Mouse (Mus musculus): ENCODE measurements around the gene Prmt7. TPM values are rescaled to one million over a fixed set of nuclear protein-coding genes. Genes with fewer than 3 reads are reported as not detected.
A peak's percentile ranks its signal among the peaks of the same experiment; 100 is the strongest.

The Prmt7 gene
- total RNA-seq, 2 experiments from 2014 or later, result 25.4 to 25.5 TPM

- intact Hi-C loops (cut with DNase I), result no loop called here
- no peak for DNase-seq
Measured at GRCm38 (mm10) chr8:106280154-106280553, 69.4 kb downstream of the Prmt7 start.

- intact Hi-C loops (cut with DNase I), result no loop called here
Measured at GRCm38 (mm10) chr8:106280844-106281243, 70.1 kb downstream of the Prmt7 start.

GRCm38 (mm10) chr8:106287445-106287844 lies 76.7 kb downstream of the Prmt7 start:
- intact Hi-C loops (cut with DNase I), result no loop called here

More at GRCm38 (mm10) chr8:106280844-106281243, 70.1 kb downstream of the Prmt7 start:
- DNase-seq, result no peak

GRCm38 (mm10) chr8:106288732-106289131 lies 78.0 kb downstream of the Prmt7 start:
- DNase-seq, result no peak
- intact Hi-C loops (cut with DNase I), result no loop called here

More at GRCm38 (mm10) chr8:106287445-106287844, 76.7 kb downstream of the Prmt7 start:
- no peak for DNase-seq

GRCm38 (mm10) chr8:106289464-106289863 lies 78.7 kb downstream of the Prmt7 start:
- no peak for DNase-seq
- intact Hi-C loops (cut with DNase I), result no loop called here

- intact Hi-C loops (cut with DNase I), result no loop called here
- no peak for DNase-seq
Measured at GRCm38 (mm10) chr8:106292484-106293396, 82.0 kb downstream of the Prmt7 start.

- DNase-seq, result peak; percentile 34 to 45
- intact Hi-C loops (cut with DNase I), result no loop called here
Measured at GRCm38 (mm10) chr8:106298261-106298660, 87.5 kb downstream of the Prmt7 start.

GRCm38 (mm10) chr8:106298846-106299245 lies 88.1 kb downstream of the Prmt7 start:
- no peak for DNase-seq
- intact Hi-C loops (cut with DNase I), result no loop called here

GRCm38 (mm10) chr8:106299686-106300085 lies 89.0 kb downstream of the Prmt7 start:
- intact Hi-C loops (cut with DNase I), result no loop called here
- no peak for DNase-seq

GRCm38 (mm10) chr8:106300739-106301715 lies 90.3 kb downstream of the Prmt7 start:
- DNase-seq, result no peak
- intact Hi-C loops (cut with DNase I), result no loop called here

Other genes starting within 250 kb of the Prmt7 start
- 10 to 100 TPM; 11.2 to 17.7 TPM for gene Slc12a4, start 244.8 kb upstream of the Prmt7 start, total RNA-seq (2021)
- gene Dpep3, start 231.5 kb upstream of the Prmt7 start, total RNA-seq (2021), result not detected
- gene Dus2, start 219.6 kb upstream of the Prmt7 start, total RNA-seq (2021), result 1 to 10 TPM; 9.7 to 10.0 TPM
- gene Dpep2nb, start 205.0 kb upstream of the Prmt7 start, total RNA-seq (2021), result not detected
- gene Ddx28, start 199.1 kb upstream of the Prmt7 start, total RNA-seq (2021), result 1 to 10 TPM; 8.2 to 9.6 TPM
- 10 to 100 TPM; 19.5 to 22.8 TPM for gene Nfatc3, start 152.1 kb upstream of the Prmt7 start, total RNA-seq (2021)
- gene Esrp2, start 74.0 kb upstream of the Prmt7 start, total RNA-seq (2021), result under 1 TPM in 1 of 2 experiments, not detected in 1; 0.26 TPM
- gene Pla2g15, start 60.5 kb upstream of the Prmt7 start, total RNA-seq (2021), result 1 to 10 TPM; 2.8 to 3.0 TPM
- gene Slc7a6, start 42.1 kb upstream of the Prmt7 start, total RNA-seq (2021), result 10 to 100 TPM in 1 of 2 experiments, 1 to 10 TPM in 1; 5.9 to 10.1 TPM
- gene Slc7a6os, start within 50 bp of the Prmt7 start, total RNA-seq (2021), result 1 to 10 TPM; 7.2 to 8.1 TPM
- under 1 TPM; 0.44 to 0.74 TPM for gene Smpd3, start 127.1 kb downstream of the Prmt7 start, total RNA-seq (2021)
- 1 to 10 TPM in 1 of 2 experiments, under 1 TPM in 1; 0.91 to 1.6 TPM for gene Zfp90, start 204.4 kb downstream of the Prmt7 start, total RNA-seq (2021)

All from gastrocnemius, postnatal 36 days (tissue).